Comparison of ENCODE assay signal across 20 mouse cellular contexts in genomic region chr1:152020812-152021211, GRCm38 (mm10).
"Had no signal": no experiment of that assay in that cellular context is flagged by ENCODE, and none has a peak within 500 bp of the region (broad histone marks: within the 10 kb centered on the region; RNA-seq: fewer than 3 reads in every experiment).

No protein-coding gene starts in this region.

- H3K27me3 ChIP-seq: limb, embryonic 13.5 days; liver, embryonic 12.5 days; liver, embryonic 15.5 days; lung, embryonic 15.5 days; midbrain, embryonic 13.5 days; stomach, embryonic 15.5 days had no signal

- ATAC-seq: liver, embryonic 12.5 days; midbrain, embryonic 13.5 days; midbrain, embryonic 16.5 days had no signal

- H3K4me1 ChIP-seq: midbrain, embryonic 10.5 days had no signal

- H3K9ac ChIP-seq: limb, embryonic 13.5 days; liver, embryonic 12.5 days; liver, embryonic 15.5 days; lung, embryonic 15.5 days; midbrain, embryonic 13.5 days; stomach, embryonic 15.5 days had no signal

- H3K4me3 ChIP-seq: layer of hippocampus, adult 2 months; limb, embryonic 10.5 days; limb, embryonic 13.5 days; liver, embryonic 12.5 days; liver, embryonic 15.5 days; lung, embryonic 15.5 days; megakaryocyte, embryonic 14.5 days; midbrain, embryonic 10.5 days; midbrain, embryonic 13.5 days; stomach, embryonic 15.5 days had no signal

- H3K27ac ChIP-seq: layer of hippocampus, adult 2 months; limb, embryonic 10.5 days; limb, embryonic 13.5 days; liver, embryonic 12.5 days; liver, embryonic 15.5 days; lung, embryonic 15.5 days; midbrain, embryonic 10.5 days; midbrain, embryonic 13.5 days; stomach, embryonic 15.5 days had no signal

- H3K36me3 ChIP-seq: liver, embryonic 15.5 days; lung, embryonic 15.5 days; midbrain, embryonic 13.5 days; stomach, embryonic 15.5 days had no signal

- H3K4me2 ChIP-seq: limb, embryonic 13.5 days; liver, embryonic 12.5 days; liver, embryonic 15.5 days; lung, embryonic 15.5 days; midbrain, embryonic 13.5 days; stomach, embryonic 15.5 days had no signal

- H3K9me3 ChIP-seq: limb, embryonic 13.5 days; liver, embryonic 12.5 days; liver, embryonic 15.5 days; lung, embryonic 15.5 days; midbrain, embryonic 10.5 days; stomach, embryonic 15.5 days had no signal

- DNase-seq: kidney, adult 11 months; kidney, adult 8-10 months; kidney, postnatal 14 days; layer of hippocampus, adult 9-11 months; liver; lung, adult 18-20 months; lung, postnatal 10 days; lung, postnatal 36 days; thymus, postnatal 25 days had no signal
